Mouse (Mus musculus): ENCODE results near the gene Clmp. TPM values are rescaled to one million over a fixed set of nuclear protein-coding genes. Genes with fewer than 3 reads are reported as not detected.

Clmp gene
- polyA plus RNA-seq, 1 experiment from 2014 or later = 42.9 TPM

- Histone ChIP-seq H3K4me1 (ENCODE audit: control insufficient read depth, insufficient read depth, low read length) (no peaks in the 10 kb centered on the region), H3K27ac (ENCODE audit: low read length) (no peak overlapping the region), H3K4me3 (ENCODE audit: low read depth, low read length) (no peak overlapping the region), H3K27me3 (ENCODE audit: control insufficient read depth, insufficient read depth, low read length) (no peaks in the 10 kb centered on the region), H3K4me2 (replicated peaks; ENCODE audit: low read depth, low read length) (no peak overlapping the region), H3K9ac (replicated peaks; ENCODE audit: low read depth, low read length) (no peak overlapping the region), H3K9me3 (ENCODE audit: control insufficient read depth, low read depth, low read length) (no peaks in the 10 kb centered on the region), H3K36me3 (ENCODE audit: control insufficient read depth, insufficient read depth, low read length) (no peaks in the 10 kb centered on the region)
- no peak for ATAC-seq (ENCODE audit: insufficient number of reproducible peaks, insufficient read depth, low FRiP score, low read depth)
- 83% methylated on average over 3 of the region's 3 CpGs for WGBS
Observed at GRCm38 (mm10) chr9:40649444-40649843, 36.3 kb upstream of the Clmp start.

- no peak for ATAC-seq (ENCODE audit: insufficient number of reproducible peaks, insufficient read depth, low FRiP score, low read depth)
- Histone ChIP-seq H3K4me2 (replicated peaks; ENCODE audit: low read depth, low read length) (no peak overlapping the region), H3K27me3 (ENCODE audit: control insufficient read depth, insufficient read depth, low read length) (no peaks in the 10 kb centered on the region), H3K4me3 (ENCODE audit: low read depth, low read length) (no peak overlapping the region), H3K9ac (replicated peaks; ENCODE audit: low read depth, low read length) (no peak overlapping the region), H3K4me1 (ENCODE audit: control insufficient read depth, insufficient read depth, low read length) (no peaks in the 10 kb centered on the region), H3K9me3 (ENCODE audit: control insufficient read depth, low read depth, low read length) (no peaks in the 10 kb centered on the region), H3K27ac (ENCODE audit: low read length) (no peak overlapping the region), H3K36me3 (ENCODE audit: control insufficient read depth, insufficient read depth, low read length) (no peaks in the 10 kb centered on the region)
- WGBS = 68% methylated on average over 6 of the region's 6 CpGs
Observed at GRCm38 (mm10) chr9:40649983-40650382, 35.8 kb upstream of the Clmp start.

- 79% methylated on average over 4 of the region's 4 CpGs for WGBS
Observed at GRCm38 (mm10) chr9:40651239-40651859, 34.4 kb upstream of the Clmp start.

GRCm38 (mm10) chr9:40652757-40653156 lies 33.0 kb upstream of the Clmp start:
- Histone ChIP-seq H3K27ac (ENCODE audit: low read length) (no peak overlapping the region), H3K9me3 (ENCODE audit: control insufficient read depth, low read depth, low read length) (no peaks in the 10 kb centered on the region), H3K4me1 (ENCODE audit: control insufficient read depth, insufficient read depth, low read length) (no peaks in the 10 kb centered on the region; the same call in 1 of the 2 replicates), H3K9ac (replicated peaks; ENCODE audit: low read depth, low read length) (no peak overlapping the region), H3K36me3 (ENCODE audit: control insufficient read depth, insufficient read depth, low read length) (no peaks in the 10 kb centered on the region), H3K4me3 (ENCODE audit: low read depth, low read length) (no peak overlapping the region), H3K4me2 (replicated peaks; ENCODE audit: low read depth, low read length) (no peak overlapping the region), H3K27me3 (ENCODE audit: control insufficient read depth, insufficient read depth, low read length) (no peaks in the 10 kb centered on the region)
- WGBS = 40% methylated on average over 9 of the region's 9 CpGs
- ATAC-seq (ENCODE audit: insufficient number of reproducible peaks, insufficient read depth, low FRiP score, low read depth) = no peak

More at GRCm38 (mm10) chr9:40651239-40651859, 34.4 kb upstream of the Clmp start:
- Histone ChIP-seq H3K9ac (replicated peaks; ENCODE audit: low read depth, low read length) (no peak overlapping the region), H3K27ac (ENCODE audit: low read length) (no peak overlapping the region), H3K4me3 (ENCODE audit: low read depth, low read length) (no peak overlapping the region), H3K4me1 (ENCODE audit: control insufficient read depth, insufficient read depth, low read length) (no peaks in the 10 kb centered on the region; the same call in 1 of the 2 replicates), H3K9me3 (ENCODE audit: control insufficient read depth, low read depth, low read length) (no peaks in the 10 kb centered on the region), H3K27me3 (ENCODE audit: control insufficient read depth, insufficient read depth, low read length) (no peaks in the 10 kb centered on the region), H3K4me2 (replicated peaks; ENCODE audit: low read depth, low read length) (no peak overlapping the region), H3K36me3 (ENCODE audit: control insufficient read depth, insufficient read depth, low read length) (no peaks in the 10 kb centered on the region)
- no peak for ATAC-seq (ENCODE audit: insufficient number of reproducible peaks, insufficient read depth, low FRiP score, low read depth)

GRCm38 (mm10) chr9:40666190-40666803 lies 19.5 kb upstream of the Clmp start:
- Histone ChIP-seq H3K36me3 (ENCODE audit: control insufficient read depth, insufficient read depth, low read length) (no peaks in the 10 kb centered on the region), H3K9me3 (ENCODE audit: control insufficient read depth, low read depth, low read length) (no peaks in the 10 kb centered on the region), H3K27me3 (ENCODE audit: control insufficient read depth, insufficient read depth, low read length) (no peaks in the 10 kb centered on the region), H3K27ac (ENCODE audit: low read length) (no peak overlapping the region), H3K4me1 (ENCODE audit: control insufficient read depth, insufficient read depth, low read length) (no peaks in the 10 kb centered on the region), H3K9ac (replicated peaks; ENCODE audit: low read depth, low read length) (no peak overlapping the region), H3K4me3 (ENCODE audit: low read depth, low read length) (no peak overlapping the region), H3K4me2 (replicated peaks; ENCODE audit: low read depth, low read length) (no peak overlapping the region)
- ATAC-seq (ENCODE audit: insufficient number of reproducible peaks, insufficient read depth, low FRiP score, low read depth) = no peak
- WGBS = 73% methylated on average over 9 of the region's 9 CpGs

- Histone ChIP-seq H3K9me3 (ENCODE audit: control insufficient read depth, low read depth, low read length) (no peaks in the 10 kb centered on the region), H3K27ac (ENCODE audit: low read length) (no peak within 1 kb of the TSS), H3K27me3 (ENCODE audit: control insufficient read depth, insufficient read depth, low read length) (no peaks in the 10 kb centered on the region), H3K4me3 (ENCODE audit: low read depth, low read length) (no peak within 1 kb of the TSS), H3K4me1 (ENCODE audit: control insufficient read depth, insufficient read depth, low read length) (no peaks in the 10 kb centered on the region), H3K9ac (replicated peaks; ENCODE audit: low read depth, low read length) (no peak within 1 kb of the TSS), H3K4me2 (replicated peaks; ENCODE audit: low read depth, low read length) (no peak within 1 kb of the TSS), H3K36me3 (ENCODE audit: control insufficient read depth, insufficient read depth, low read length) (no peaks in the 10 kb centered on the region)
- 82% methylated on average over 3 of the region's 3 CpGs for whole genome bisulfite sequencing
- no peak for ATAC-seq (ENCODE audit: insufficient number of reproducible peaks, insufficient read depth, low FRiP score, low read depth)
Observed at GRCm38 (mm10) chr9:40670313-40670712, 15.4 kb upstream of the Clmp start, which contains the start of gene Gm21915. Gene Gm21915, plus strand, starts transcription at chr9:40670613.

GRCm38 (mm10) chr9:40671323-40671930 lies 14.3 kb upstream of the Clmp start:
- H3K4me2 ChIP-seq (replicated peaks; ENCODE audit: low read depth, low read length) = no peak overlapping the region
- H3K27ac ChIP-seq (ENCODE audit: low read length) = no peak overlapping the region
- no peaks in the 10 kb centered on the region for H3K36me3 ChIP-seq (ENCODE audit: control insufficient read depth, insufficient read depth, low read length)
- H3K27me3 ChIP-seq (ENCODE audit: control insufficient read depth, insufficient read depth, low read length) = no peaks in the 10 kb centered on the region
- no peak for ATAC-seq (ENCODE audit: insufficient number of reproducible peaks, insufficient read depth, low FRiP score, low read depth)
- H3K4me3 ChIP-seq (ENCODE audit: low read depth, low read length) = no peak overlapping the region
- peaks cover 6% of the 10 kb centered on the region; the same call in 1 of the 2 replicates for H3K4me1 ChIP-seq (ENCODE audit: control insufficient read depth, insufficient read depth, low read length)
- H3K9ac ChIP-seq (replicated peaks; ENCODE audit: low read depth, low read length) = no peak overlapping the region
- no peaks in the 10 kb centered on the region for H3K9me3 ChIP-seq (ENCODE audit: control insufficient read depth, low read depth, low read length)
- WGBS = 38% methylated on average over 4 of the region's 4 CpGs

GRCm38 (mm10) chr9:40675203-40675958 lies 10.4 kb upstream of the Clmp start:
- peak; percentile 61; the same call in 1 of the 2 replicates for ATAC-seq (ENCODE audit: insufficient number of reproducible peaks, insufficient read depth, low FRiP score, low read depth)
- WGBS = 35% methylated on average over 12 of the region's 12 CpGs
- no peaks in the 10 kb centered on the region for H3K27me3 ChIP-seq (ENCODE audit: control insufficient read depth, insufficient read depth, low read length)
- H3K4me2 ChIP-seq (replicated peaks; ENCODE audit: low read depth, low read length) = no peak overlapping the region
- no peaks in the 10 kb centered on the region for H3K36me3 ChIP-seq (ENCODE audit: control insufficient read depth, insufficient read depth, low read length)
- H3K27ac ChIP-seq (ENCODE audit: low read length) = peak overlapping the region; percentile 77; the same call in 1 of the 2 replicates
- H3K9ac ChIP-seq (replicated peaks; ENCODE audit: low read depth, low read length) = no peak overlapping the region
- H3K9me3 ChIP-seq (ENCODE audit: control insufficient read depth, low read depth, low read length) = no peaks in the 10 kb centered on the region
- H3K4me1 ChIP-seq (ENCODE audit: control insufficient read depth, insufficient read depth, low read length) = peaks cover 12% of the 10 kb centered on the region; the same call in 1 of the 2 replicates
- no peak overlapping the region for H3K4me3 ChIP-seq (ENCODE audit: low read depth, low read length)
